Mouse (Mus musculus): Measurements from ENCODE around the gene Dcps.
A peak's percentile ranks its signal among the peaks of the same experiment; 100 is the strongest.

Dcps gene

DNA sequence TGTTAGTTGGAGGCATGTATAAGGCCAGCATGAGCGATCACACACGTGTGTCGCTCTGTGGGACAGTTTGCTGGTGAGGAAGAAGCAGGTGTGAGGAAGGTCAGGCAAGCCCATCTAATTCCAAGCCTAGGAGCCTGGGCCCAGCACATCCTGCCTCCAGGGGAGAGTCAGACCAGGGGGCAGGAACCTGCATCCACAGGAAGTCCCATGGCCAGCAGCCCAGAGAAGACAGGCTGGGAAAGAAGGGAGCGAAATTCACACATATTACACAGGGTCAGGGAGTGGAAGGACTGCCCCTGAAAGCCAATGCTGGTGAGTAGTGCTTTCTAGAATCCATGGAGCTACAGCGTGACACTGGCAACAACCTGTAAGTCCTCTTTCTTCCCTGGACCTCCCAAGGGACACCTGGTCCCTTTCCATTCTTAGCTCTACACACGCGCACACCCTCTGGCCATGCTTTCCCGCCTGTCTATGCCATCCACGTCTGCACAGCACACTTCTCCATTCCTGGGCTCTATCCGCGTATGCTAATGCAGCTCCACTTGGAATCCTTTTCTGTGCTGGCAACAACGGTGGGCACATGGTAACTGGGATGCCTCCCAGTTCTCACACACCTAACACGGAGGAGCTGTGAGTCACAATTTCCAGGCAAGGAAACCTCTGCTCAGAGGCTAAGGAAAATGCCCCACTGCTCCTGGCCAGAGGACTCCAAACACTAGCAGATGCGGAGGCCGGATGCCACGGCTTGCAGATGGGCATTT, 44.0 kb downstream of the Dcps start:
- DNase-seq (ENCODE audit: low spot score), result peak; percentile 43

DNA sequence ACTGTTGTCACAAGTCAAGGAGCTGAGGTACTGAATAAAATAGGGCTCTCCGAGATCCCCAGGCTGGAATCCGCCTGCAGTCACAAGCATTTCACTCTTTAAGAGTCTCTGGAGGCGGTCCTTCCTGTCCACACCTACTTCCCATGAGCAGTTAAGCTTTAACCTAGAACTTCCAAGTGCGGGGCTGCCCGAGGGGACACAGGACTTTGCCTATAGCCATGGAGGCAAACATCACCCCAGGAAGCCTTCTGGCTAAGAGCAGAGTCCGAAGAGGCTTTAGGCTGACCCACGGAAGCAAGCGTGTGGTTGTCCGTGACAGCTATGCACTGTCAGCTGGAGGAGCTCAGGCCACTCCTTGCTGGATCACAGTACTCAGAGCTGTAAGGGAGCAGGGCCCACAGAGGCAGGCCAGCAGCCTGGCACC, 46.9 kb downstream of the Dcps start:
- DNase-seq (ENCODE audit: low spot score), result no peak

DNA sequence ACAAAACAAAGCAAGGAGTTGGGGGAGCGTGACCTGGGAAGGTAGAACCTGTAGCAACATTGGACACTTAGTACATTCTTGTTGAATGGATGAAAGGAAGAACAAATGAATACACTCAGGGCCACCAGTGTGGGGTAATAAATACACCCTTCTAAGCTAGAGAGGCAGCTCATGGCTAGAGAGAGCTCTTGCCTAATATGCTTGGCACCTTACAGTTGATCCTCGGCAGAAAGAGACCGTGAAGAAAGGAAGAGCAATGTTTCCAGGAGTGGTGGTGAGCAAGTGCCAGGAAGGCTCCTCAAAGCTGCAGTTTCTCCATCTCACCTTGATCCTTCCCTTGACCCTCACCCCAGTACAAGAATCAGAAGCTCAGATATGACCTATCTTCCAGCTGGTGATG, 47.3 kb downstream of the Dcps start:
- no peak for DNase-seq (ENCODE audit: low spot score)

DNA sequence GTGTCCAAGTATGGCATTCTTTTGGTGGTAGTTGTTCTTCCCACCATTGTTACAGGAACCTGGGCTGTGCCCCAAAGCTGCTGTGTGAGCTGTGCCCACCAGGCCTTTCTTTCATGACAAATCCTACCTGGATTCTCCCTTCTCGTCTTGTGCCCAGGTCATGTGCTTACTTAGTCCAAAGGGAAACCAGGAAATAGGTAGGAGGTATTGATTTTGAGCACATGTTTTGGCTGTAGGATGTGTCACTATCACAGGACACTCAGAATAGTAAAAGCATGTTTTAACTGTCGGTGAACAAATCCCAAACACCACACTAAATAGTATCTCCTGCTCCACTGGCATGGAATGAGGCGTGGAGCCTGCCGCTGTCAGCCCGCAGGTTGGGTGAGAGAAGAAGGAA, 48.3 kb downstream of the Dcps start:
- no peak for DNase-seq (ENCODE audit: low spot score)

DNA sequence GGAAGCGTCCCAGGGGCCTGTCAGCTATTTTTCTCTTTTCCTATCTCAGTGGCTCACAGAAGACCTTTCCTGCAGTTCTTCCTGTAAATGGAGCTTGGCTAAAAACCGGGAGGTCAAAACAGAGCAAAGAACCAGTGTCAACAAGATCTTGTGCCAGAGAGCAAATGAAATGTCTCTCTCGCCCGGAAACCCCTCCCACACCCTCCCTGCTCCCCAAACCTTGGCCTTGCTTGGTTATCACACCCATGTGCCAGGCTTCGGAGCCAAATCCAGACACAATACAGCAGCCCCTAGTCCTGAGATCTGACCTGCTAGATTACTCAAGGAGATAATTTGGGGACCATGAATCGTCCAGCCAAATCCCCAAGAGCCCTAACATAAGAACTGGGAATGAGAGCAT, 48.7 kb downstream of the Dcps start:
- DNase-seq (ENCODE audit: low spot score), result no peak

DNA sequence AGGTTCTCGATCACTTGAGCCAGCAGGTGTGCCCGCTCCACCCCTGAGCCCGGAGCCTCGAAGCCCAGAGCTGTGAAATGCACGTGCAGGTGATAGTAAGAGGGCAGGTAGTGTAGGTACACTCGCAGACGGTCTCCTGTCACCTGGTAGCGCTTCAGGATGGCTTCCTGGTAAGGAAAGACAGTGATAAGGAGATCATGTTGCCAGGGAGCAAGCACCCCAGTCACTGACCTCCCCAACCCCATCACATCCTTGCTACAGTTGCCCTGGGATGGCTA, 51.2 kb downstream of the Dcps start:
- no peak for DNase-seq (ENCODE audit: low spot score)

DNA sequence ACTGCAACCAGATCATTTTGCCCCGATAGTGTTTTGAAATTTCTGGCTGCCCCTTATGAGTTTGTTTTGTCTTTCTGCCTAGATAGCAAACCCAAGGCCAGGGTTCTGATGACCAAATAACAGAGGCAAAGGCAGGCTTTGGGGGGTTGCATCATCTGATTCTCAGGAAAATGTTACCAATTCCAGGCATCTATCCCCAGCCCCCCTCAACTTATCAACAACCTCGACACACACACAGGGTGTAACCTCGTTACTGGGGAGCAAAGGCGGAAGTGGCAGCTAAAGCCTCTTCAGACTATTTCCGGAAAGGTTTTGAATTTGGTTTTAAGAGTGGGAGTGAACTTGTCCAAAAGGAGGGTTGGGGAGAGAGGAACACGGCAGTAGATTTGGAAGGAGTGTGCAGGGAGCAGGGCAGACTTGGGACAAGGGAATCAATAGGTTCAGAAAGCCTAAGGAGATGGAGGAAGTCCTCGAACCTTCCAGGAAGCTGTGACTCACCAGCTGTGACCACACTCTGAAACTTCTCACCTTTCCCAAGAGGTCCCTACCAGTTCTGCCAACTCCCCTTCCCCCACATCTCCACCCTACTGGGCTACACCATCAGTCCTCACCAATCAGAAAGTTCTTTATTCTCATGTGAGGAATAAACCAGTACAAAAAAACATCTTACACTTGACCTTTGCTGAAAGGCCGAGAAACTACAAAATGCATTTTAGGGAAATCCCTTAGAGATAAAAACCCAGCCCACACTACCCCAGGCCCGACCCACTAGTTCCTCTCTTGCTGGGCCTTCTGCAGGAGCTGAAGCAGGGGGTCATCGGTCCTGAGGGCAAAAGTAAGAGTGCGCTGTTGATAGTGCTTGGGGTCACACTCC, 51.8 kb downstream of the Dcps start:
- DNase-seq (ENCODE audit: low spot score), result no peak

DNA sequence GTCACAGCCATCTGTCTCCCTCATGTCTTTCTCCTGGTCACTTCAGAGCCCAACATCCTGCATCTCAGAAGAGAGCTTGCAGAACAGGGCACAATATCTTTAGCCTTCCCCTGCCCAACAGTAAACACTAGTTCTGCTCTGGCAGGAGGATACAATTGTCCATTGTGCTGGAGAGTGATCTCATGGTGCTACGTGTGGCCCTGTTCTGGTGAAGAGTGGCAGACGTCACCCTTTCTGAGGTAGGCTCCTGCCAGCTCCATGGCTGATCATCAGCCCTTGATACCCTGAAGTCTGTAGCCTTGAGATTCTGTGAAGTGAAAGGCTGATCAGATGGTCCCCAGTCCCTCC, 52.4 kb downstream of the Dcps start:
- peak; percentile 28 for DNase-seq (ENCODE audit: low spot score)

DNA sequence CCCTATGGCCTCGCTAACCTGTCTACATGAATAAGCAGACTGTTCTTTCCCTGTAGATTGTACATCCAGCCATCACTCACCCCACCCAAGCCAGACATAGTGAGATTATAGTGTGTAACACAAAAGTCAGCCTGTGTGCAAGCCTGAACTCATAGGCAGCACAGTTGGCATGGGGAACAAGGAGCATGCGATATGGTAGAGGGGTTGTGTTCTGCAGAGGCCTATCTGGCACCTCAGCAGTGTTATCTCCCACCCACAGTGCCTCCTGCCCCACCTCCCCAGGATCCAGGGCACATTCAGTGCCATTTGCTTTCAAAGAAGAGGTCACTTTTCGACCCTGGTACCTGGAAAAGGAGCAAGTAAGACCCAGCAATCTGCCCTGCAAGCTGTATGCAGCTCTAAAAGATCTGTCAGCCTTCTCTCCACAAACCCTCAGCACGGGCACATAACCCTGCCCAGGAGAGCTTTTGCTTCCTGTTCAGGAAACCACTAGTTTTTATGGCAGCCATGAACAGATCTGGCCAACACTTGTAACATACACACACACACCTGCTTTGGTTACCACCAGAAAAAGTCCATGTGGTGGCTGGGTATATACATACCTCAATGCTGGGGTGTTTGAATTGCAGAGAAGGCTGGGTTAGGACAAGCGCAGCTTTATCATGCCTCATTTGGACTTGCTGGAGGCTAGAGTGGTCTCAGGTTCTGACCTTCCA, 53.2 kb downstream of the Dcps start:
- no peak for DNase-seq (ENCODE audit: low spot score)

DNA sequence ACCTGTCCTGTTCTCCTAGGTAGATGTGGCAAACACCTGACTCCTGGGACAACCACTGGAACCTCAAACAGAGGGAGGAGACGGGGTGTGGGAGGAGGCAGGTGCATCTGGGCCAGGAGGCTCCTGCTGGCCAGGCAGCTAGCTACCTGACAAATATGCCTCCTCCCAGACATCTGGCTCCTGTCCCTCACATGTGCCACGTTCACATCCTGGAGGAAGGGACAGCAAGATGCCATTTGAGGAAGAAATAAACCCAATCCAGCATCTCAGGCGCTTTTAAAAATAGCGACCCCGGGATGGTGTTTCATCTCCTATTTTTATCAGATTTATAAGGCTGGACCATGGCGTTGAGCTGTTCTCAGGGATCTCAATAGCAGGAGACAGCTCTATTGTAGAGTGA, 56.7 kb downstream of the Dcps start, which contains the start of gene St3gal4:
St3gal4 (minus strand) TSS at position 101 of the 400 bp plus-strand sequence.
- no peak for DNase-seq (ENCODE audit: low spot score)

DNA sequence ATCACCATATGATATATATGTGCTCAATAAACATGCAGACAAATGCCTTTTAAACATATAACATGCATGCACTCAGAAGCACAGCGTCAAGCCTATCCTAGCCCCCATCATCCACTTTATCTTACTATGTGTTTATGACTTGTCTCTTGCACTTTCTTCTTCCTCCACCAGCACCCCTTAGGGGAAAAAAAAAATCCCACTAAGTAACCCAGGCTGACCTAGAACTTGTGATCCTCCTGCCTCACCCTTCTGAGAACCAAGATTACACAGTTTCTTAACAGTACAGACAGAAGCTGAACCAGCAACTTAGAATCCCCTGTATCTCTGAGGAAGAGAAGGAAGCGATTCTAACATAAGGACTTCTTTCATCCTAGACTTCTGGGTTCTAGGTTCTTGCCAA, 57.3 kb downstream of the Dcps start:
- no peak for DNase-seq (ENCODE audit: low spot score)

DNA sequence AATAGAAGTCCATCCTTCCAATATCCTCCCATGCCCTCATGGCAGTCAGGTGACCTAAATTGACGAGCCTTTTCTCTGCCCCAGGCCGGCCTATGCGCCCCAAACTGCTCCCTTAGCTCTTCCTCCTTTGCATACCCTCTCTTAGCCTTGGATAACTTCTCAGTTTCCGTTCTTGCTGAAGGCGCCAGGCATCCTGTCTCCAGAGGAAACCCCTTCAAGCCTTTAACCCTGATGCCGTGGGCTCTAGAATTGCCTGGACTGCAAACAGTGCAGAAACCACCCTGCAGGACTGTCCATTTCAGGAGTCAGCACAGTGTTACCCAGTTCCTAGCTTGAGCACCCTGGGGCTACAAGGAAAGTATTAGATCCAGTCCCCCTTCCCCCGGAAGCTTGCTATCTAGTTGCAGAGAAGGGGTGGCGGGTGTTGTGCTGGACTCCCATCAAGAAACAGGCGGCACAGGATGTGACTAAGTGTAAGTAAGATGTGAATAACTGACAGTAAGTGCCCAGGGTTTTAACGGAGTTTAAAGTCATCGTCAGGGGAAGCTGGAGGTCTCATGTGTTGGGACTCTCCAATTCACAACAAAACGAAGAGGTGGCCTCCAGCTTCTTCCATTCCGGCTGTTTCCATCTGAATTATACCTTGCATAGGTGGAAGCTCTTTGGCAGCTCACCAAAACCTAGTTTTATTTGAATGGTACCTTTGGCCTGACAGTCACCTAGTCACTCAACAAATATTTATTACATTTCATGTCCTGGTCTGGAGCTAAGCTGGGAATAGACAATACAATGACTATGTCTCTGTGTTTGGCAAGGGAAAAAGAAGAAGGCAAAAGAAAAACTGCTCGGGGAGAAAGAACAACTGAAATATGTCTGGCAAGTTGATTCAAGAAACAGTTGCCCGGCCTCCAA, 58.2 kb downstream of the Dcps start:
- no peak for DNase-seq (ENCODE audit: low spot score)

DNA sequence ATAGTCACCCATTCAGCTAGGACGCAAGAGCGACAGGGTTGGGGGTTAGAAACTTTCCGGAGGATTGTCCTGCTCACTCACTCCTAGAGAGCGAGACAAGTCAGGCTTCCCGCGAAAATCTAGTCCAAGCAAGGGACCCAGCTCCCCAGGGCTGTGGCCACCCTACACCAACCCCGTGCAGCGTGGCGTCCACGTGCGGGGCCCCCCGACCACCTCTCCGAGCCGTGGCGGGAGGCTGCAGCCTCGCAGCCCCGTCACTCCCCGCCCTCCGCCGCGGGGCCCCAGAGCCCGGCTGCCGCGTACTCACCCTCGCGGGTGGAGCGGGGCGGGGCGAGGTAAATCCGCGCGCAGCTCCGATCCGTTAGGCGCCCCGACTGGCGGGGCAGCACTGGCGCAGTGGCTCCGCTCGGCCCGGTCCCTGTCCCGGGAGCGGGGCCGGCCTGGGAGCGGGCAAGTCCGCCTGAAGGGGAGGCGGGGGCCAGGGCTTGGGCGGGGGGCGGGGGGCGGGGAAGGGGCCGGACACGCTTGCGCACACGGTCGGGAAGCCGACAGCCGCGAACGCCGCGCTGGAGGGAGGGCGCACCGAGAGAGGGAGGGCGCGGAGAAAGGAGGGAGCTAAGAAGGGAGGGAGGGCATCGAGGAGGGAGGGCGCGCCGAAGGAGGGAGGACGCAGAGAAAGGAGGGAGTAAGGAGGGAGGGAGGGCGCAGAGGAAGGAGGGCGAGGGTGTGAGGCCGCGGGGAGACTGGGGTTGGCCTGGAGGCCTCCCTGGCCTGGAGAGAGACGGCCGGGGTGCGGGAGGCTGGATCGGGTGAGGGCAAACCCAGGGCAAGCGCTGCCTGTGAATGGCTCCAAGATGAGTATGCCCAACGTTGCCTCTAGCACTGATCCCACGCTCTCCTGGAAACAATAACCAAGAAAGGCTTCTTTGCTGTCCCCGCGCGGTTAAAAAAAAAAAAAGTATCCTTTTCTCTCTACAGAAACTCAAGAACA, 59.2 kb downstream of the Dcps start:
- DNase-seq (ENCODE audit: low spot score), result peak; percentile 67

DNA sequence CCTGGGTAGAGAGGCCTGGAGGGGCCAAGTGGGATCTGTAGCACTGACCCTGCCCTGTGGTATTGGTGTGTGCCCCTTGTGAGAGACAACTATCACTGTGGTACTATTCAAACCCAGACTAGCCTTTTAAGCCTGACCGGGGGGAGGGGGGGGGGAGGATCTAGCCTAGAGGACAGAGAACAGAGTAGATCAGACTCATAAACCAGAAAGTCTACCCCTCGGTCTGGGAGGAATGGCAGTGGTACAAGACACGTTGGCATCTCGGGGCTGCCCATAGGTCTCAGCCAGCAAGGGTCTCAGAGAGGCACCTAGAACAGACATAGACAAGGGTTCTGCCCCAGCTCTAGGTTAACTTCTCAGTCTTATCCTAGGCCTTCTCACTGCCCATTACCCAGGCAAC, 60.1 kb downstream of the Dcps start:
- DNase-seq (ENCODE audit: low spot score), result no peak

DNA sequence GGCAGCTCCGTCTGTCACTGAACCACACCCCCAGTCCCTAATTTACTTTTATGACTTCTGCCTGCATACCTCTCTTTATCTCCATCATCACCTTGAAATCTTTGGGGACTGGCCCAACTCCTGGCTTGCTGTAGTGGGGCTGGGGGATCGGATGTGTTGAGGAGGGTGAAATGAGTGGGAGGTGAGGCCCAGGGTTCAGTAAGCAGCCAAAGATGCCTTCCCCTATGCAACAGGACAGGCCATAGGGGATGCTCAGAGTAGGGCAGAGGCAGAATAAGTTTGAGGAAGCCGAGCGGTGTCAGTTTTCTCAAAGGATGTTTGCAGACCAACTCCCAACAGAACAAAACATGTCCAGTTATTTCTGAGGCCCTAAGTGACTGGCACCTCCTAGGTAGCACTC, 60.6 kb downstream of the Dcps start:
- no peak for DNase-seq (ENCODE audit: low spot score)

DNA sequence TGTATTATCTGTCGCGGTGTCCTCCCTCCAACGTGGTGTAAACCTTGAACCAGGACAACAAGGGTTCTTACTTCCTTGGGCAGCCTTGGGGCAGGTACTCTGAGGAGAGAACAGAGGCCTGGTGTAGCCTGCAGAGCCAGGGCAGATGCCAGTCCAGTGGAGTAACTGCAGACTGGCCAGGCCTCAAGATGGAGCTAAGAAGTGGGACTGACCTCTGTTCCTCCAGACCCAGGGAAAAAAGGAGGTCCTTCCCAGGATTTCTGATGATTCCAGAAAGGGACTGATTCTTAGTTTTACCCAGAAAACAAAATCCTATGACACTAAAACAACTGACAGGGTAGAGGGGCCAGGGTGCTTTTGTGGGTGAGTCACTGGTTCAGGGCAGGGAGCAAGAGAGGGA, 61.6 kb downstream of the Dcps start:
- DNase-seq (ENCODE audit: low spot score), result no peak

DNA sequence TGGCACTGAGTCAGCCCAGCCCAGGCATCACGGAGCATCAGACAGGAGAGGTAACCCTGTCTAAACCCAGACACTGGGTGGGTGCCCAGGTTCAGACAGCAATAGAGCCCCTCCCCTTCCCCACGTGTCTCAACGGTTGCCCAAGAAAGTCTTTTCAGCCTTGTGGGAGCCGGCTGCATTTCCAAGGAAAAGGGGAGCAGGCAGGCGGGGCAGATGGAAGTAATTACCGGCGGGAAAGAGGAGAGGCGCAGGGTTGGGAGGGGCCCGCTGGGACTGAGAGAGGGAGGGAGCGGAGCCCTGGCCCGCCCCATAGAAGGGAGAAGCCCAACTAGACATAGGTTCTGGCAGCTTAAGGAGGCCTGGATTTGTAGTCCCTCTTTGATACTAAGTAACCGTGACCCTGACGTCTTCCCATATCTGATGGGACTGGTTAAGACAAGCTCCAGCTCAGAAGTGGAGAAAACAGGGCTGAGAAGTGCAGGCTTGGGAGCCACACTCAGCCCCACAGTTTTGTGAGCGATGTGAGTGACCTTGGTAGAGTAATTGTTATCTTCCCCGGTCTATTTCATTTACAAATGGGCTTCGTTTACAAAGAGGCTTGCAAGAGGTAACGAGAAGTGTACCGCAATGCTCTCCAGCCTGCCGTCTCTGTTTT, 63.8 kb downstream of the Dcps start:
- DNase-seq (ENCODE audit: low spot score), result no peak

DNA sequence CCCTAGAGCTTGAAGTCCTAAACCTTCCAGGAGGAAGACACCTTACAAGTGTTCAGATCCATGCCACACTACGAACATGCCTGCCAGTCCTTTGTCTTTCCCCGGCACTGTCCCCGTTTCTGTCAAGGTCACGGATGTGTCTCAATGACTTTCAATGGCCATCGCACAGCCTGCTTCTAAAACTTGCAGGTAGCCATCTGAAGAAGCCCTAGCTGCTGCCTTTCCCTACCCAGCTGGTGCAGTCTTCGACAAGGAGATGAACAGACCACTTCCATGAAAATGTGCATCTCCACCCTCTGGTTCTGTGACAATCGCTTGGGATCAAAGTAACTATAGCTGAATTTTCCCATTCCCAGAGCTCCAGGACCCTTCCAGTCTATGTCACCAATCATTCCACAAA, 64.4 kb downstream of the Dcps start:
- DNase-seq (ENCODE audit: low spot score), result no peak

DNA sequence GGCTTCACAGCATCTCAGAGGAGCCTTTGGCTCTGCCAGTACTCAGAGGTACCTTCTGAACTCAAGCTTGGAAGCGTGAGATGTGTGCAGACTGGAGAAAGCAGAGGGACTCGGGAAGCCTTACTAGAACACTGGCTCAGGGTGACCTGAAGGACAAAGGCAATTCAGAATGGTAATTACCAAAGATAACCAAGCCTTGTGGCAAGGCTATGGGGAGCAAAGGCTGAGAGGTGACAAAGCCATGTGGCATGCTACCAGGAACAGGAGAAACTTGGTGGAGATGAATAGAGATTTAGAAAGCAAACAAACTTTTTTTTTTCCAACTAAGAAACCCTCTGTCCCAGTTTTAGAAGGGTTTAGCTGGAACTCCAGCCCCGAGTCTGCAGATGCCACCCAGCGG, 65.3 kb downstream of the Dcps start:
- DNase-seq (ENCODE audit: low spot score), result no peak

DNA sequence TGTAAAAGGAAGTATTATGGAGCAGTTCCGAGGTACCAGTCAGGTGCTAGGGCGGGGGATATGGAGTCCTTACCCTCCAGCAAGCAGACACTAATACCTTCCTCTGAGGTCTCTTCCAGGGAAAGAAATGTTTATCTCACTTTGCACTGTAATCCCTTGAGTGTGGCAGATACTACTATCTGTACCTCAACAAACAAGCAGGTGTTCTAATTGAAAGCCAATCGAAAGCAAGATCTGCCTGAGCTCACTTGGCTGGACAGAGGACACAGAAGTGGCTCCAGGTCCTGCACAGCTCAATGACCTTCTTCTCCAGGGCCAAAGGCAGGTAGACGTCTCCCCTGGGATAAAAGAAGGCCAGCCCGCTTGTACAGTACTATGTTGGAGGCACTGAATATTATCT, 65.8 kb downstream of the Dcps start:
- DNase-seq (ENCODE audit: low spot score), result no peak

Data from layer of hippocampus, adult 11-12 months (tissue).